Mouse (Mus musculus): ENCODE measurements around the gene Fto. TPM values are rescaled to one million over a fixed set of nuclear protein-coding genes. Genes with fewer than 3 reads are reported as not detected.
A peak's percentile ranks its signal among the peaks of the same experiment; 100 is the strongest.

Fto gene
- total and polyA plus RNA-seq, 3 experiments = 8.4 to 43.2 (median 15.7) TPM

- in situ Hi-C loops (cut with MboI; ENCODE audit: low pct_ligation_motif_present, low pct_unique_long_range_greater_than_20kb, low sequenced_read_pairs) = no loop called here
- Histone ChIP-seq H3K4me3 (replicated peaks in 1 of 3; ENCODE audit: low read depth in 2 of 3, low read length in 2 of 3, poor library complexity in 1 of 3) (no peak overlapping the region), H3K9ac (ENCODE audit: insufficient read depth, low read depth) (no peak overlapping the region), H3K9me3 (replicated peaks; ENCODE audit: low read length) (no peaks in the 10 kb centered on the region), H3K79me2 (replicated peaks; ENCODE audit: control insufficient read depth, extremely low read depth, insufficient read depth, poor library complexity, severe bottlenecking) (no peaks in the 10 kb centered on the region), H3K27ac (ENCODE audit: insufficient read depth, low read depth) (no peak overlapping the region), H3K4me2 (ENCODE audit: insufficient read depth, low read depth, poor library complexity, severe bottlenecking) (no peak overlapping the region), H3K4me1 (ENCODE audit: control insufficient read depth in 1 of 2, insufficient read depth in 2 of 2) (peaks cover 0 to 10% of the 10 kb centered on the region in 2 experiments; a peak in 1 of 4 replicates), H3K36me3 (replicated peaks in 1 of 2; ENCODE audit: control insufficient read depth in 1 of 2, insufficient read depth in 1 of 2, low read length in 1 of 2) (peaks cover 8 to 41% of the 10 kb centered on the region in 2 experiments), H3K27me3 (replicated peaks) (no peaks in the 10 kb centered on the region)
- TF ChIP-seq NRF1 (IDR thresholded peaks at IDR 0.05; ENCODE audit: low read depth, low read length) = no peak
- no peak for TF ChIP-seq ZC3H11A (IDR thresholded peaks at IDR 0.05; ENCODE audit: low read depth, low read length)
- no peak for TF ChIP-seq ZKSCAN1 (IDR thresholded peaks at IDR 0.05; ENCODE audit: borderline replicate concordance, low read depth, low read length)
- TF ChIP-seq CHD1 (IDR thresholded peaks at IDR 0.05; ENCODE audit: low read depth, low read length) = no peak
- peak; percentile 9 for DNase-seq (ENCODE audit: extremely low read depth)
- dilution Hi-C loops (cut with MboI; ENCODE audit: extremely low pct_ligation_motif_present, extremely low pct_unique_long_range_greater_than_20kb, low sequenced_read_pairs) = no loop called here
Observed at GRCm38 (mm10) chr8:91425251-91425866, 112.0 kb downstream of the Fto start.

GRCm38 (mm10) chr8:91426496-91426895 lies 113.2 kb downstream of the Fto start:
- Histone ChIP-seq H3K4me1 (ENCODE audit: control insufficient read depth in 1 of 2, insufficient read depth in 2 of 2) (peaks cover 0 to 10% of the 10 kb centered on the region in 2 experiments; a peak in 1 of 4 replicates), H3K4me2 (ENCODE audit: insufficient read depth, low read depth, poor library complexity, severe bottlenecking) (no peak overlapping the region), H3K4me3 (replicated peaks in 1 of 3; ENCODE audit: low read depth in 2 of 3, low read length in 2 of 3, poor library complexity in 1 of 3) (no peak overlapping the region), H3K79me2 (replicated peaks; ENCODE audit: control insufficient read depth, extremely low read depth, insufficient read depth, poor library complexity, severe bottlenecking) (no peaks in the 10 kb centered on the region), H3K9ac (ENCODE audit: insufficient read depth, low read depth) (no peak overlapping the region), H3K27me3 (replicated peaks) (no peaks in the 10 kb centered on the region), H3K27ac (ENCODE audit: insufficient read depth, low read depth) (no peak overlapping the region), H3K36me3 (replicated peaks in 1 of 2; ENCODE audit: control insufficient read depth in 1 of 2, insufficient read depth in 1 of 2, low read length in 1 of 2) (peaks cover 8 to 44% of the 10 kb centered on the region in 2 experiments), H3K9me3 (replicated peaks; ENCODE audit: low read length) (no peaks in the 10 kb centered on the region)
- in situ Hi-C loops (cut with MboI; ENCODE audit: low pct_ligation_motif_present, low pct_unique_long_range_greater_than_20kb, low sequenced_read_pairs) (no loop called here), dilution Hi-C loops (cut with MboI; ENCODE audit: extremely low pct_ligation_motif_present, extremely low pct_unique_long_range_greater_than_20kb, low sequenced_read_pairs) (no loop called here)
- no peak for DNase-seq (ENCODE audit: extremely low read depth)
- no peak for TF ChIP-seq RAD21 (IDR thresholded peaks at IDR 0.05; ENCODE audit: low read depth, low read length)
- no peak for TF ChIP-seq POLR2A (IDR thresholded peaks at IDR 0.05; ENCODE audit: low read depth, low read length)
- TF ChIP-seq E2F4 (IDR thresholded peaks at IDR 0.05; ENCODE audit: insufficient replicate concordance, low read depth, low read length) = no peak
- no peak for TF ChIP-seq RCOR1 (conservative IDR thresholded peaks at IDR 0.05; ENCODE audit: low read depth, low read length)
- no peak for TF ChIP-seq IRF4 (IDR thresholded peaks at IDR 0.05; ENCODE audit: low read depth, low read length)
- no peak for TF ChIP-seq UBTF (IDR thresholded peaks at IDR 0.05; ENCODE audit: low read depth, low read length)
- no peak for TF ChIP-seq JUN (IDR thresholded peaks at IDR 0.05; ENCODE audit: insufficient read depth, low read depth, low read length)
- TF ChIP-seq MYC (IDR thresholded peaks at IDR 0.05; ENCODE audit: low read depth, low read length) = no peak
- TF ChIP-seq SIN3A (IDR thresholded peaks at IDR 0.05; ENCODE audit: low read length) = no peak
- no peak for TF ChIP-seq MAX (IDR thresholded peaks at IDR 0.05; ENCODE audit: low read length)
- TF ChIP-seq MXI1 (IDR thresholded peaks at IDR 0.05; ENCODE audit: low read depth, low read length) = no peak
- TF ChIP-seq KAT2A (IDR thresholded peaks at IDR 0.05; ENCODE audit: insufficient replicate concordance, low read length) = no peak
- no peak for TF ChIP-seq SMC3 (IDR thresholded peaks at IDR 0.05; ENCODE audit: low read depth, low read length)
- no peak for TF ChIP-seq TCF12 (IDR thresholded peaks at IDR 0.05; ENCODE audit: low read depth, low read length)
- no peak for TF ChIP-seq MAFK (IDR thresholded peaks at IDR 0.05; ENCODE audit: insufficient replicate concordance, low read length)
- TF ChIP-seq GABPA (IDR thresholded peaks at IDR 0.05; ENCODE audit: insufficient replicate concordance, low read depth, low read length) = no peak
- no peak for TF ChIP-seq CHD2 (IDR thresholded peaks at IDR 0.05; ENCODE audit: low read length)
- no peak for TF ChIP-seq HCFC1 (IDR thresholded peaks at IDR 0.05; ENCODE audit: low read depth, low read length)
- no peak for TF ChIP-seq BHLHE40 (IDR thresholded peaks at IDR 0.05; ENCODE audit: low read depth, low read length)

Measured in CH12.LX (cell line).